Mouse (Mus musculus) thymus, adult 2 months (tissue): ENCODE data around the gene Fbxl13.

Experiments
- CTCF ChIP-seq: fragments of 200-500 bp; IDR thresholded peaks from 2 replicates; pipeline ENCODE4 v1.5.1; 2012; ENCODE audit warnings: mild to moderate bottlenecking, control low read depth, low read length, moderate library complexity, borderline replicate concordance; ENCODE audit not compliant: control insufficient read depth, poor library complexity, insufficient read depth; ENCODE audit errors: extremely low read depth
- POLR2A ChIP-seq: fragments of 200-500 bp; IDR thresholded peaks from 2 replicates; pipeline ENCODE4 v1.6.1; 2012; ENCODE audit warnings: mild to moderate bottlenecking, low read length, control low read depth, moderate library complexity; ENCODE audit not compliant: control insufficient read depth, poor library complexity, insufficient read depth; ENCODE audit errors: extremely low read depth

DNA sequence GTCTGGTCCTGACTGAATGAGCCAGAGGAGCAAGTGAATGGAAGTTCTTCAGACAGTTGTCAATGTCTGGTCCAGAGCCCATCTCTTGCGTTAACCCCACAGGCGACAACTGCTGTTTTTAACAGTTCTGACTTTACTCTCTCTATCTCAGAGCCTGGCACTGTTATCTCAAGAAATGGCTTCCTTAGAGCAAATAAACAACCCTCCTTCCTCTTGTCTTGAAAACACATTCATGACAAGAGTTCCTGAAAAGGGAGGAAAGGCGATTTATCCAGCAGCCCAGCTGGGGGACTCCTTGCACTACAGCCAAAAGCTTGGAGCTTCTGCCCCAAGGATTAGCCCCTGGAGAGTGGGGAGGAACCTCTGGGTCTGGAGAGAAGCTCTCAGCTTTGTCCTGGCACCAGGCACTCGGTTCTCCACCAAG, 117.9 kb downstream of the Fbxl13 start:
- TF ChIP-seq CTCF (no peak), POLR2A (no peak)
